Mouse (Mus musculus) limb, embryonic 14.5 days (tissue): ENCODE results near the gene Helz2. TPM values are rescaled to one million over a fixed set of nuclear protein-coding genes. Genes with fewer than 3 reads are reported as not detected.
A peak's percentile ranks its signal among the peaks of the same experiment; 100 is the strongest.
"Not testable (repeated sequence)": the region's sequence is repeated elsewhere in the genome, so short reads cannot be mapped to it uniquely, and the experiment has no call there.

Source experiments
- ATAC-seq: fragments of 200-750 bp; cut with Nextera tagmentation; 2 replicates; pipeline ENCODE4 v1.8.0; 2017; ENCODE audit warnings: low read depth, moderate number of reproducible peaks, moderate TSS enrichment; ENCODE audit not compliant: low FRiP score
- DNase-seq: peaks from one replicate; pipeline ENCODE4 v3.0.0-alpha.2; 2015; ENCODE audit warnings: low spot score
- H3K27ac ChIP-seq: fragments of 300-500 bp; sonication (generic); replicated peaks from 2 replicates; pipeline ENCODE4 v1.5.1; 2014; ENCODE audit warnings: low read depth, mild to moderate bottlenecking, low read length, moderate library complexity, mixed read lengths
- H3K27me3 ChIP-seq: fragments of 300-500 bp; sonication (generic); 2 replicates; pipeline ENCODE4 v1.6.1; 2014; ENCODE audit warnings: low read length, mixed read lengths; ENCODE audit not compliant: control insufficient read depth, insufficient read depth
- H3K36me3 ChIP-seq: fragments of 300-500 bp; sonication (generic); 2 replicates; pipeline ENCODE4 v1.6.1; 2014; ENCODE audit warnings: mild to moderate bottlenecking, low read length, moderate library complexity, mixed read lengths; ENCODE audit not compliant: control insufficient read depth, insufficient read depth
- H3K4me1 ChIP-seq: fragments of 300-500 bp; sonication (generic); 2 replicates; pipeline ENCODE4 v1.6.1; 2014; ENCODE audit warnings: antibody characterized with exemption, low read length, mixed read lengths; ENCODE audit not compliant: control insufficient read depth, insufficient read depth
- H3K4me2 ChIP-seq: fragments of 300-500 bp; sonication (generic); replicated peaks from 2 replicates; pipeline ENCODE4 v1.6.1; 2014; ENCODE audit warnings: low read depth, mild to moderate bottlenecking, low read length, moderate library complexity; ENCODE audit not compliant: severe bottlenecking
- H3K4me3 ChIP-seq: fragments of 300-500 bp; sonication (generic); replicated peaks from 2 replicates; pipeline ENCODE4 v1.5.1; 2014; ENCODE audit warnings: low read length
- H3K9ac ChIP-seq: fragments of 300-500 bp; sonication (generic); 2 replicates; pipeline ENCODE4 v1.6.1; 2014; ENCODE audit warnings: mild to moderate bottlenecking, low read depth, low read length, moderate library complexity; ENCODE audit not compliant: severe bottlenecking
- H3K9me3 ChIP-seq: fragments of 300-500 bp; sonication (generic); 2 replicates; pipeline ENCODE4 v1.6.1; 2016; ENCODE audit warnings: low read length; ENCODE audit not compliant: control insufficient read depth
- POLR2A ChIP-seq: fragments of 200-500 bp; IDR thresholded peaks from 2 replicates; pipeline ENCODE4 v1.8.0; 2012; ENCODE audit warnings: inconsistent platforms, mild to moderate bottlenecking, moderate library complexity, borderline replicate concordance; ENCODE audit not compliant: insufficient read depth, insufficient read length; ENCODE audit errors: extremely low read depth
- WGBS: fragments of 180-500 bp; shearing (Covaris S2); extraction: QIAGEN DNeasy Blood & Tissue Kit; methylation state at CpG from one replicate; pipeline ENCODE4 v1.1.7; 2014; 5-methylcytosine and 5-hydroxymethylcytosine counted together
- polyA plus RNA-seq, 2 experiments: library from polyadenylated mRNA; depleted of rRNA in 1 of 2; stranded (reverse) in 1 of 2; unstranded in 1 of 2; fragments of >200 nt; fragmentation: Nextera tagmentation in 1 of 2; extraction: Ambion mirVana in 1 of 2; gene quantifications; 2 replicates each; pipeline versions ENCODE4 v1.2.1 to v1.2.3; 2012 to 2014

Gene Helz2
- polyA plus RNA-seq, 2 experiments: 1.5 to 6.4 TPM

GRCm38 (mm10) chr2:181196628-181197300 is 45.1 kb downstream of the Helz2 start:
- H3K4me2 ChIP-seq: no peak overlapping the region
- no peak for TF ChIP-seq POLR2A
- H3K27me3 ChIP-seq: no peaks in the 10 kb centered on the region
- no peaks in the 10 kb centered on the region for H3K36me3 ChIP-seq
- H3K27ac ChIP-seq: no peak overlapping the region
- H3K4me3 ChIP-seq: no peak overlapping the region
- WGBS: 83% methylated on average over 4 of the region's 4 CpGs
- ATAC-seq (no peak), DNase-seq (no peak)
- no peaks in the 10 kb centered on the region for H3K9me3 ChIP-seq
- no peaks in the 10 kb centered on the region for H3K4me1 ChIP-seq
- H3K9ac ChIP-seq: no peak overlapping the region

GRCm38 (mm10) chr2:181193044-181193443 is 48.8 kb downstream of the Helz2 start:
- Histone ChIP-seq H3K27ac (no peak overlapping the region), H3K4me2 (no peak overlapping the region), H3K27me3 (no peaks in the 10 kb centered on the region), H3K36me3 (peaks cover 12% of the 10 kb centered on the region; the same call in 1 of the 2 replicates), H3K4me1 (peaks cover 8% of the 10 kb centered on the region; the same call in 1 of the 2 replicates), H3K9ac (no peak overlapping the region), H3K9me3 (no peaks in the 10 kb centered on the region), H3K4me3 (no peak overlapping the region)
- 66% methylated on average over 3 of the region's 3 CpGs for WGBS
- ATAC-seq: no peak
- TF ChIP-seq POLR2A: no peak
- DNase-seq: no peak

- Histone ChIP-seq H3K4me2 (no peak overlapping the region), H3K27ac (no peak overlapping the region), H3K9me3 (no peaks in the 10 kb centered on the region), H3K4me3 (no peak overlapping the region), H3K27me3 (no peaks in the 10 kb centered on the region), H3K36me3 (peaks cover 12% of the 10 kb centered on the region; the same call in 1 of the 2 replicates), H3K4me1 (peaks cover 8% of the 10 kb centered on the region; the same call in 1 of the 2 replicates), H3K9ac (no peak overlapping the region)
- DNase-seq (no peak), ATAC-seq (no peak)
- TF ChIP-seq POLR2A: no peak
- WGBS: 69% methylated on average over 4 of the region's 4 CpGs
Observed at GRCm38 (mm10) chr2:181191936-181192335, 49.9 kb downstream of the Helz2 start.

- not testable (repeated sequence) for ATAC-seq, H3K9me3 ChIP-seq
Observed at GRCm38 (mm10) chr2:181191385-181191784, 50.4 kb downstream of the Helz2 start.

GRCm38 (mm10) chr2:181189321-181189720 is 52.5 kb downstream of the Helz2 start:
- Histone ChIP-seq H3K36me3 (peaks cover 12% of the 10 kb centered on the region; the same call in 1 of the 2 replicates), H3K4me2 (no peak overlapping the region), H3K27ac (no peak overlapping the region), H3K9ac (no peak overlapping the region), H3K4me1 (peaks cover 8% of the 10 kb centered on the region; the same call in 1 of the 2 replicates), H3K27me3 (no peaks in the 10 kb centered on the region), H3K9me3 (no peaks in the 10 kb centered on the region), H3K4me3 (no peak overlapping the region)
- TF ChIP-seq POLR2A: no peak
- ATAC-seq (no peak), DNase-seq (peak; percentile 3)
- 90% methylated on average over 1 of the region's 1 CpGs for WGBS

More at GRCm38 (mm10) chr2:181191385-181191784, 50.4 kb downstream of the Helz2 start:
- DNase-seq, H3K27me3 ChIP-seq, H3K4me3 ChIP-seq, H3K4me2 ChIP-seq, H3K27ac ChIP-seq, H3K9ac ChIP-seq, H3K4me1 ChIP-seq: not testable (repeated sequence)
- 75% methylated on average over 3 of the region's 4 CpGs for WGBS
- peaks cover 12% of the 10 kb centered on the region; the same call in 1 of the 2 replicates for H3K36me3 ChIP-seq
